Mouse (Mus musculus): ENCODE data around the gene Blcap.

Blcap gene

DNA sequence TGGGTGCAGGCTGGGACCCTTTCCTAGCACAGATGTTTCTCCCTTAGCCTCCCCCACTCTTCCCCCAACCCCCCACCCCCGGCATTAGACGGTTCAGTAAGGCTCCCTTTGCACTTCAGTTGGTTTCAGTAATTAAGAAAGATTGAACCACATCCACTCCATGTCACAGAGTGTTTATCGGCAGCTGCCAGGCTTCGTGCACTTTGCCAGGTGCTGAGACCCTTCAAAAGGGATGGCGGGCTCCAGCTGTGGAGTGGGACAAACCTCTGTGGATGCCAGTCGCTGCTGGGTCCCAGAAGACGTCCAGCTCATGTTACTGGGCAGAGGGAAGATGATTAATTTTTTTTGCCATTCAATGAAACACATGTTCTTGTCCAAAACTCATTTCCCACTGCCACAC lies 52.6 kb downstream of the Blcap start:
- Histone ChIP-seq H3K4me1 (replicated peaks; ENCODE audit: low read depth, low read length) (peaks cover 10% of the 10 kb centered on the region; the same call in 1 of the 2 replicates), H3K4me3 (replicated peaks; ENCODE audit: low read length) (no peak overlapping the region), H3K9me3 (ENCODE audit: low read length) (no peaks in the 10 kb centered on the region), H3K27me3 (ENCODE audit: insufficient read depth, low read length) (peaks cover 26% of the 10 kb centered on the region), H3K36me3 (ENCODE audit: insufficient read depth, low read length) (no peaks in the 10 kb centered on the region)
- TF ChIP-seq POU5F1 (IDR thresholded peaks at IDR 0.05; ENCODE audit: borderline replicate concordance, low read length) (no peak), CTCF (conservative IDR thresholded peaks at IDR 0.05; ENCODE audit: low read length) (no peak), NANOG (IDR thresholded peaks at IDR 0.05; ENCODE audit: borderline replicate concordance, low read length) (no peak)

DNA sequence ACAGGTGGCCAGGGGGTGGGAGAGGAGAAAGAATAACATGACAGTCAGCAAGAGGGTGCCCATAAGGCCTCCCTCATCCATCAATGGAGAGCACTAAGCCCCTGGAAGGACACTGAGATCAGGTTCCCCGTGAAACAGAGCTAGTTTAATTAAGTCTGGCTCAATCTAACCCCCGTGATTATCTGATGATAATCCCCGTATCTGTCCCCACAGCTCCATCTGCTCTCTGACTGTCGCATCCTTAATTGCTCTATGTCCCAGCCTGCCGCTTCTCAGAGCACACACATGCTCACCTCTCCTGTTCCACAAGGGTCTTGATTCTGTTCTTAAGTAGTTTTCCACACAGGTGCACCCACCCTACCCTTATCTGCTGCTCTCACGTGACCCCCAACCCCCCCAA lies 53.5 kb downstream of the Blcap start:
- TF ChIP-seq NANOG (IDR thresholded peaks at IDR 0.05; ENCODE audit: borderline replicate concordance, low read length) (no peak), POU5F1 (IDR thresholded peaks at IDR 0.05; ENCODE audit: borderline replicate concordance, low read length) (no peak), CTCF (conservative IDR thresholded peaks at IDR 0.05; ENCODE audit: low read length) (no peak)
- no peaks in the 10 kb centered on the region for H3K36me3 ChIP-seq (ENCODE audit: insufficient read depth, low read length)
- no peaks in the 10 kb centered on the region for H3K9me3 ChIP-seq (ENCODE audit: low read length)
- H3K4me3 ChIP-seq (replicated peaks; ENCODE audit: low read length) = no peak overlapping the region
- 0 out of 2 replicates have a peak, but pooled peaks cover 6% of the 10 kb centered on the region for H3K4me1 ChIP-seq (replicated peaks; ENCODE audit: low read depth, low read length)
- H3K27me3 ChIP-seq (ENCODE audit: insufficient read depth, low read length) = peaks cover 34% of the 10 kb centered on the region

DNA sequence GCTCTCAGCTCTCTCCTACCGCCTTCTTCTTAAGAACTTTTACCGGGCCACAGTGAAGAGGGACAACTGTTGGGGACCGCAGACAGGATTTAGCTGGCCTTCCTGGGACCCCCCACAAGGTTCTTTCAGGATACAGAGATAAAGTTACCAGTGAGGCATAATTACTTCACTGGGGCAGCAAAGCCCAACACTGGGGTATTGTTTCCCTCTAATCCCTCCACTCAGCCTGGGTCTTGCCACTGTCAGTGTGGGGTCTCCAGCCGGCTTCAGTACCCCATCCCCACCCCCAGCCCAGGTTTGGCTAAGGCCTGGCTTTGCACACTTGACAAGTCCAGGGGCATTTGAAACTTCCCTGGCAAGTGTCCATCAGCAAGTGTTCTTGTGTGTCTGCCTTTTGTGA lies 56.7 kb downstream of the Blcap start:
- no peaks in the 10 kb centered on the region for H3K4me1 ChIP-seq (replicated peaks; ENCODE audit: low read depth, low read length)
- peaks cover 40% of the 10 kb centered on the region for H3K27me3 ChIP-seq (ENCODE audit: insufficient read depth, low read length)
- TF ChIP-seq NANOG (IDR thresholded peaks at IDR 0.05; ENCODE audit: borderline replicate concordance, low read length) (no peak), CTCF (conservative IDR thresholded peaks at IDR 0.05; ENCODE audit: low read length) (no peak), POU5F1 (IDR thresholded peaks at IDR 0.05; ENCODE audit: borderline replicate concordance, low read length) (no peak)
- H3K4me3 ChIP-seq (replicated peaks; ENCODE audit: low read length) = no peak overlapping the region
- no peaks in the 10 kb centered on the region for H3K9me3 ChIP-seq (ENCODE audit: low read length)
- no peaks in the 10 kb centered on the region for H3K36me3 ChIP-seq (ENCODE audit: insufficient read depth, low read length)

DNA sequence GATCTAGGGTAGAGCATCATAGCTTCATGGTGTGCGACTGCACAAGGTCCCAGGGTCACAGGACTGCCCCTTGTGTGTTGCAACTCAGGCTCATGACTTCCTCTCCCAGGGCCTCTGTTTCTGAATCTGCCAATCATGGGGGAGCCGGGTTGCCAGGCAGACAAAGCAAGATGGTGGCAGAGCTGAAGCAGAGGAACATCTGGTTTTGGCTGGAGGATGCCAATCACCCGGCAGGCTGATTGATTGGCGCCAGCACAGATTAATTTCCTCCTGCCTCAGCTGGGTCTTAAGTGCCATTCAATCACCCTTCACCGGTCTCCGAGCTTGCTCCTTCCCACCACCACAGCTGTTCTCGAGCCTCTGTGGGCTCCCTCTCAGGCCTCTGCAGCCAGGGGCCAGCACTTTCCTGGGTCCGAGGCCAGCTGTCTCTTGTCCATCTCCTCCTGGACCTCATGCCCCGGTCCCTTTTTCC lies 57.3 kb downstream of the Blcap start:
- Histone ChIP-seq H3K27me3 (ENCODE audit: insufficient read depth, low read length) (peaks cover 42% of the 10 kb centered on the region), H3K4me3 (replicated peaks; ENCODE audit: low read length) (no peak overlapping the region), H3K9me3 (ENCODE audit: low read length) (no peaks in the 10 kb centered on the region), H3K4me1 (replicated peaks; ENCODE audit: low read depth, low read length) (no peaks in the 10 kb centered on the region), H3K36me3 (ENCODE audit: insufficient read depth, low read length) (no peaks in the 10 kb centered on the region)
- TF ChIP-seq CTCF (conservative IDR thresholded peaks at IDR 0.05; ENCODE audit: low read length) (no peak), POU5F1 (IDR thresholded peaks at IDR 0.05; ENCODE audit: borderline replicate concordance, low read length) (no peak), NANOG (IDR thresholded peaks at IDR 0.05; ENCODE audit: borderline replicate concordance, low read length) (no peak)

DNA sequence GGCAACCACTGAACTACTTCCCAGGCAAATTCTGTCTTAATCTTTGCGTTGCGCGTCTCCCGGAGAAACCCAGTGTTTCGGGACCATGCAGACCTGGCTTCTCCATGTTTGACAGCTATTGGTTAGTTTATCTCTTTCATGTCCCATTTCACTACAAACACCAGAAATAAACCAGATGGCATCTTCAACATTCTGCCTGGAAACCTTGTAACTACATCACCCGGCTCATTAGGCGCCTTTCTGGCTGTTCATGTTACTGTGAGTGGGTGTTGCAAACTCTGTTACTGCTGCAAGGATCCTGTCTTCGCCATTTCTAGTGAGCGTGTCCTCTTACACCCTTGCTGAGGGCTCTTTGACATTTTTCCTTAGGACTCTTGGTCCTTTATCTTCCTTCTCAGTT lies 58.2 kb downstream of the Blcap start:
- Histone ChIP-seq H3K4me3 (replicated peaks; ENCODE audit: low read length) (no peak overlapping the region), H3K4me1 (replicated peaks; ENCODE audit: low read depth, low read length) (no peaks in the 10 kb centered on the region), H3K36me3 (ENCODE audit: insufficient read depth, low read length) (no peaks in the 10 kb centered on the region), H3K27me3 (ENCODE audit: insufficient read depth, low read length) (peaks cover 44% of the 10 kb centered on the region), H3K9me3 (ENCODE audit: low read length) (no peaks in the 10 kb centered on the region)
- TF ChIP-seq CTCF (conservative IDR thresholded peaks at IDR 0.05; ENCODE audit: low read length) = no peak
- TF ChIP-seq NANOG (IDR thresholded peaks at IDR 0.05; ENCODE audit: borderline replicate concordance, low read length) = no peak
- no peak for TF ChIP-seq POU5F1 (IDR thresholded peaks at IDR 0.05; ENCODE audit: borderline replicate concordance, low read length)

DNA sequence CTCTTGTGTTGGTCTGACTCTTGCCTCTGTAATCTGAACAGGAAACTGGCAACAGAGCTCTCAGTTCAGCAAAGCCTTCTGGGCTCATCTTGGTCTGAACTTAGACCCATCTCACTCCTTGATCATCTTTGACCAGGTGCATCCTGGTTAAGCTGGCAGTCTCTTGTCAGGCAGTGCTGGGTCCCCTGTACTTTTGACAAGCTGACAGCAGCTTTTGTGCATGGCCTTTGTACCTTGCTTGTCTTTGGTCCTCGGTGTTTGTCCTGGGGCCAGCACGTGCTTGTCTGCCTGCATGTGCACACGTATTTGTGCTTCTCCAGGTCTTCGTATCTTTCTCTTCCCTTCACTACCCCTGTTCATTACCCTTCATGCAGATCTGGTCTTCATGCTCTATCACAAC lies 61.0 kb downstream of the Blcap start:
- peaks cover 16% of the 10 kb centered on the region for H3K4me1 ChIP-seq (replicated peaks; ENCODE audit: low read depth, low read length)
- no peak overlapping the region for H3K4me3 ChIP-seq (replicated peaks; ENCODE audit: low read length)
- H3K27me3 ChIP-seq (ENCODE audit: insufficient read depth, low read length) = peaks cover 50% of the 10 kb centered on the region
- no peaks in the 10 kb centered on the region for H3K9me3 ChIP-seq (ENCODE audit: low read length)
- no peaks in the 10 kb centered on the region for H3K36me3 ChIP-seq (ENCODE audit: insufficient read depth, low read length)
- TF ChIP-seq NANOG (IDR thresholded peaks at IDR 0.05; ENCODE audit: borderline replicate concordance, low read length) (no peak), CTCF (conservative IDR thresholded peaks at IDR 0.05; ENCODE audit: low read length) (no peak), POU5F1 (IDR thresholded peaks at IDR 0.05; ENCODE audit: borderline replicate concordance, low read length) (no peak)

DNA sequence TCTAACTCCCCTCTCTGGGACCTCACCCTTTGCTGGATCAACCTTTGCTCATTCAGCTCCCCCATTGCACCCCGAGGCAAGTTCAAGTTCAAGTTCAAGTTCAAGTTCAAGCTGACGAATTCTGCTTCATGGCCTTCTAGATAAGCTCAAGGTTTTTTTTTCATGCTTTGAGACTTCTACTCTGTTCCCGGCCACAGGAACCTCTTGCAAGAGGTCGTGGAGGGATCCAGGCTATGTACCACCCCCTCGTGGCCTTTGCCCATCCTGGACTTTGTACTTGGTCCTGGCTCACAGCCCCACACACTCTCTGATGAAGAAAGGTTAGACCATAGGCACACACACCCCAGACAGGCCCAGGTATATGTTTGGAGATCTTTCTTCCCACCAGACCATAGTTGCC lies 61.9 kb downstream of the Blcap start:
- TF ChIP-seq CTCF (conservative IDR thresholded peaks at IDR 0.05; ENCODE audit: low read length) (no peak), POU5F1 (IDR thresholded peaks at IDR 0.05; ENCODE audit: borderline replicate concordance, low read length) (no peak), NANOG (IDR thresholded peaks at IDR 0.05; ENCODE audit: borderline replicate concordance, low read length) (no peak)
- Histone ChIP-seq H3K4me1 (replicated peaks; ENCODE audit: low read depth, low read length) (peaks cover 20% of the 10 kb centered on the region), H3K27me3 (ENCODE audit: insufficient read depth, low read length) (peaks cover 45% of the 10 kb centered on the region), H3K36me3 (ENCODE audit: insufficient read depth, low read length) (no peaks in the 10 kb centered on the region), H3K9me3 (ENCODE audit: low read length) (no peaks in the 10 kb centered on the region), H3K4me3 (replicated peaks; ENCODE audit: low read length) (no peak overlapping the region)

DNA sequence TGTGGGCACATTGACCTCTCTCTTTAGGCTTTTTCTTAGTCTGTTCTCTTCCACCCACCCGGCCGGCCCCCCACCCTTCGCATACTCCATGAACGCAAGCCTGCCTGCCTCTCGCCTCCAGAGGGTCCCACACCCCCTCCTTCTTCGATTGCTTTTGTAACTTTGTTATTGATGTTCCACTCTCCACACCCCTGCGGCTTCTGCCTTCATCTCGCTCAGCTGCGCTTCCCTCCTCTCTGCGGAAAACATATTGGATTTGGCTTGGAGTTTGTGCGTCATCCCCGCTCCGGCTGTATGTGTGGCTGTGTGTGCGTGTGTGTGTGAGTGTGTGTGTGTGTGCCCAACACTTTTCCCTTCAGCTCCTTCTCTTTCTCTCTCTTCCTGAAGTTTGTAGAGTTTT lies 64.3 kb downstream of the Blcap start:
- H3K36me3 ChIP-seq (ENCODE audit: insufficient read depth, low read length) = no peaks in the 10 kb centered on the region
- H3K4me3 ChIP-seq (replicated peaks; ENCODE audit: low read length) = peak overlapping the region; percentile 24
- H3K9me3 ChIP-seq (ENCODE audit: low read length) = no peaks in the 10 kb centered on the region
- no peak for TF ChIP-seq NANOG (IDR thresholded peaks at IDR 0.05; ENCODE audit: borderline replicate concordance, low read length)
- peaks cover 25% of the 10 kb centered on the region for H3K4me1 ChIP-seq (replicated peaks; ENCODE audit: low read depth, low read length)
- H3K27me3 ChIP-seq (ENCODE audit: insufficient read depth, low read length) = peaks cover 25% of the 10 kb centered on the region
